Mouse (Mus musculus): ENCODE measurements at regions not wholly inside any gene's neighbourhood (a gene's known extent, or its start where the extent isn't known, plus 50 kb on each side); places are given as distances from the start of the nearest gene placed in this dataset.
"Not testable (repeated sequence)": the region's sequence is repeated elsewhere in the genome, so short reads cannot be mapped to it uniquely, and the experiment has no call there.

DNA sequence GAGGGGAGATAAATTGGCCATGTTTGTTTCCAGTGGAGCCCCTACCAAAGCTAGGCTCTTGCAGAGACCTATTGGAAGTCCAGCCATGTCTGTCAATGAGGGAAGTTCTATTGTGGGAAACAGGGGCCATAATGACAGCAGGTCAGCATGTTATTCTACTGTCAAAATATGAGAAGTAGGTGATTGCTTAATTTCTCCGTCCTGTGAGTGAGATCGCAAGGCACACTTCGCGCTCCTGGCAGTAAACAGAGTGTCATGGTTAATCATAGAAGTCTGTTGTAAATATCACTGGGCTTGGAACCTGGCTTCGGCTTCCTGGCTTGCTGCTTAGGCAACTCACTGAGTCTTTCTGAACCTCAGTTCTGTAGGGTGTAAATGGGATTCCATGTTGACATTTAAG is 72.5 kb upstream of the Ccdc122 start:
- DNase-seq (ENCODE audit: low read depth, low spot score) = no peak

GRCm38 (mm10) chr14:76958875-76959274 is 77.7 kb upstream of the Ccdc122 start:
- no peak for DNase-seq (ENCODE audit: low read depth, low spot score)

DNA sequence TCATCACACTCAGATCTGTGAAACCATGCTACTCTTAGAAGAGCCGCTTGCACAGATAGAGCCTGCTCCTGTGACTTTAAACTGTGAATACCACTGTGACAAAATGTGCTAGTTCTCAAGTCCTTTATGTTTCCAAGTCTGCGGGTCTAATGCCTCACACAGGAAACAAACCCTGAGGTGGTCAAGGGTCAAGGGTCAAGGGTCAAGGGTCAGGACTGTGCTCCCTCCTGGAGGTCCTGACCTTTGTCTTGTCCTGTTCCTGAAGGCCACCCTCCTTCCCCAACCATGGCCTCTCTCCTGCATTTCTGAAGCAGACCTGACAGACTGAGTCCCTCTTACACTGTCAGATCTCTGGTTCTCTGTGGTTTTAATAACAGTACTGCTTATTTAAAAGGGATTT is 79.4 kb upstream of the Ccdc122 start:
- no peak for DNase-seq (ENCODE audit: low read depth, low spot score)

GRCm38 (mm10) chr14:76953171-76953570 is 83.4 kb upstream of the Ccdc122 start:
- no peak for DNase-seq (ENCODE audit: low read depth, low spot score)

DNA sequence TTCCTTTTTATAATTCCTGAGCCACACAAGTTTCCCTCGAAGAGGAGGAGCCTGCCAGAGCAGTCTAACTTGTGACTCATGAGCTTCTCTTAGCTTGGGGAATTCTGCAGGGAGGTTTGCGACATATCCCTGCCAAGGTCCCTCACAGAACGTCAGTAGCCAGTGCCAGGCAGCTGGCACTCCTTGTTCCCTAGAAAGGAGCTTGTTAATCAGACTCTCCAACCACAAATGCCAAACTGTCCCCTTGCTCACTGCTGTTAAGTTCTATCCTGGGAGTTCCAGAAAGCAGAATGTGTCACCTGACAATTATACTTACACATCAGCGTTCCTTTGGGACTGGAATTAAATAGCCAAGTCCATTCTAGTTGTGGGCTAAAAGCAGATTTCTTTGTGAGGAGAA is 85.1 kb upstream of the Ccdc122 start:
- no peak for DNase-seq (ENCODE audit: low read depth, low spot score)

- DNase-seq (ENCODE audit: low read depth, low spot score) = no peak
Measured at GRCm38 (mm10) chr14:76949388-76949787, 87.2 kb upstream of the Ccdc122 start.

GRCm38 (mm10) chr14:76948948-76949347 is 87.6 kb upstream of the Ccdc122 start:
- no peak for DNase-seq (ENCODE audit: low read depth, low spot score)

DNA sequence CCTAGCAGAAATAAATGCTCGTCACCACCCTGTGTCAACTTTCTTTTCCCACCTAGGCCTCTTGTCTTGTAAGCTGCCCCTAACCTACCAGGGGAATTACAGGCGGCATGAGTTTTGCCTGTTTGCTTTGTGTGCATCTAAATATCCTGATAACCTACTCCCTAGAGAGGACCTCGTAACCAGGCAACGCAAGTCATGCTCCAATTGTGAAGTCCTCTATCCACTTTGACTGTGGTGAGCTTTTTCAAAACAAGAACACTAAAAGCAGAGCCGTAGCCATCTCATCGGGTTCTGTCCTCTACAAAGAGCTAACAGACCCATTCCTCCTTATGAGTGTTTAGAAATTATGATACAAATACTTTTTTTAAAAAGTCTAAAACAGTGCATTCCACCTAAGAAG is 88.1 kb upstream of the Ccdc122 start:
- no peak for DNase-seq (ENCODE audit: low read depth, low spot score)

DNA sequence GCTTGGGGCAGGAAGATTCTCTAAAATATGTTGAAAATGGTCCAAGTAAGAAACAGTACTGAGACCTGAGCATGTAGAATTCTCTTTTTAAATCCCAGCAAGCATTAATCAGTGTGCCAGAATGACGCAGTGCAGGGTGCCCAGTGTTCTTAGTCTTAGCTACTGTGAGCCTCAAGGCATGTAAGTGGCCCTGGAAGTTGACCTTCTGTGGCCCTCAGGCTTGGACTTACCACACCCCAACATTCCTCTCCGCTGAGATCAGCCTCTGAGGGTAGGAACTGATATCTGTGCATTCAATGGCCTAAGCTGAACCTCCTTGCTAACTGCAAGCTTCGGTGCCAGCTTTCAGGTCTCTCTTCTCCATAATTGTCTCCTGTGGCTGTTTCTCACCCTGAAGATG is 89.4 kb upstream of the Ccdc122 start:
- DNase-seq (ENCODE audit: low read depth, low spot score) = peak; percentile 26

DNA sequence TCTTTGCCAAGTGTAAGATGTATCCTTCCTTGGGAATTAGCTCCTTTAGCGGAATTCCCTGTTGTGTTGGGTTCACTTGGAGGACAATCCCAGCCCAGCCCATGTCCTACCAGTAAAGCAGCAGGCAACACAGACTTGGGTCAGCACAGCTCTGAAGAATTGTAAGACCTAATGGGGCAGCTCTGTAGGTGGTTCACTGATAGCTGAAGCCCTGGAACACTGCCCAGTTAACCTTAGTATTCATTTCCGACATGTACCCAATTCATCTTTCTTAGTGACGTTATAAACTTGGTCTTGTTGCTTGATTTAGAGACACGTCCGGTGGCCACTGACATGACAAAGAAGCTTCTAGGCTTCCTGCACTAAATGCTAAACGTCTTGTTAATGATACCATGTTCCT is 90.9 kb upstream of the Ccdc122 start:
- no peak for DNase-seq (ENCODE audit: low read depth, low spot score)

DNA sequence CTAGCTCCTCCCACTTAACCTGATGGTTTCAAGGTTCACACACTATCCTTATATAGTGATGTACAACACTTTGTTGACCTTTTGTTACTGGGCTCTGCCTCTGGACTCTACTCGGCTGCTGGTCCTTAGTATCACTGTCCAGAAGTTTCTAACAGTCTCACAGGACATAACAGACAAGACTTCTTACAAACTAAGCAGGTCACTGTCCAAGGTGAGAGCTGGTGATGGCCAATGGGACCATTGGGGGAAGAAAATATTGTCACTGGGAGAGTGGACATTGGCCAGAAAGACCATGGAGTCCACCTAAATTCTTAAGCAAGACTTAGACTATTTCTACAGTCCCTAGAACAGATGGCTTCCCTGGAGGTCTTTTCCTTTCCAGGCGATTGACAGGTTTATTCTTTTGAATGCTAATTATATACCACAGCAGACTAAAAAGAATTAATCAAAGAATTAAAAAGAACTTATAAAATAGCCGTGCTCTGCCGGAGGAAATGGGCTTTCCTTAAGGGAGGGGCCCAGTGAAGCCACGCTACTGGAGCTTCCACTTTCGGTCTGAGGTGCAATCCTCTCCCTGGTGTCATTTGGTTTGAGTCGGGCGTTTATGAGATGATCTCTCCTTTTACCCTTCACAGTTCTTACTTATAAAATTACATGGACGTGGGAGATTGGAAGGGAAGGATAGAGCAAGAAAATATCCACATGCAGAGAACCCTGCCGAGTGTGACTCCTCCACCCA is 94.9 kb upstream of the Ccdc122 start:
- no peak for DNase-seq (ENCODE audit: low read depth, low spot score)

GRCm38 (mm10) chr14:76940507-76940906 is 96.1 kb upstream of the Ccdc122 start:
- no peak for DNase-seq (ENCODE audit: low read depth, low spot score)

GRCm38 (mm10) chr14:76936671-76937070 is 99.9 kb upstream of the Ccdc122 start:
- DNase-seq (ENCODE audit: low read depth, low spot score) = no peak

GRCm38 (mm10) chr14:76936051-76936450 is 100.5 kb upstream of the Ccdc122 start:
- not testable (repeated sequence) for DNase-seq (ENCODE audit: low read depth, low spot score)

DNA sequence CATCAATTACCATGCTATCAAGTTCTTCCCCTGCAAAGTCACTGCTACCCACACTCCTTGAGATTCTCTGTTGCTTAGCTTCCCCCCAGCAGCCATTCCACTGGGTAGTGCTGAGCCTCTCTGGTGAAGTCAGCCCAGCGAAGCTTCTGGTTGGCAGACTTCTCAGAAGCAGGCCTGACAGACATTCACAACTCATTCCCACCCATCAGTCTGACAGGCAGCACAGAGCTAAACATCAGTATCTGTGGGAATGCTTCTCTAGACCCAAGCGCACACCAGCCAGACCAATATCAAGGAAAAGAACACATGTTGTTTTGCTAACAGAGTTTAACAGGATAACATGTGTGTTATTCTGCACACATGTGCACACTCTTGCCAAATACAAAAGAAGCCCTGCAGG is 101.1 kb upstream of the Ccdc122 start:
- DNase-seq (ENCODE audit: low read depth, low spot score) = no peak

GRCm38 (mm10) chr14:76932890-76933289 is 103.7 kb upstream of the Ccdc122 start:
- no peak for DNase-seq (ENCODE audit: low read depth, low spot score)

GRCm38 (mm10) chr14:76931398-76931797 is 105.2 kb upstream of the Ccdc122 start:
- DNase-seq (ENCODE audit: low read depth, low spot score) = no peak

GRCm38 (mm10) chr14:76929562-76929961 is 107.0 kb upstream of the Ccdc122 start:
- DNase-seq (ENCODE audit: low read depth, low spot score) = no peak

DNA sequence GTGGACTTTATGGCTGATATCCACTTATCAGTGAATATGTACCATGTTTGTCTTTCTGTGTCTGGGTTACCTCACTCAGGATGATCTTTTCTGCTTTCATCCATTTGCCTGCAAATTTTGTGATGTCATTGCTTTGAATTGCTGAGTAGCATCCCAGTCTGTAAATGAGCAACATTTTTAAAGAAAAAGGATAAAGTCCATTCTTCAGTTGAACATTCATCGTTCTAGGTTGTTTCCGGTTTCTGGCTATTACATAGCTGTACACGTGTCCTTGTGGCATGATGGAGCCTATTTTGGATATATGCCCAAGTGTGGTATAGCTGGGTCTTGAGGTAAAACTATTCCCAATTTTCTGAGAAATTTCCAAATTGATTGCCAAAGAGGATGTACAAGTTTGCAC is 107.9 kb upstream of the Ccdc122 start:
- no peak for DNase-seq (ENCODE audit: low read depth, low spot score)

GRCm38 (mm10) chr14:76927245-76927806 is 109.2 kb upstream of the Ccdc122 start:
- no peak for DNase-seq (ENCODE audit: low read depth, low spot score)

DNA sequence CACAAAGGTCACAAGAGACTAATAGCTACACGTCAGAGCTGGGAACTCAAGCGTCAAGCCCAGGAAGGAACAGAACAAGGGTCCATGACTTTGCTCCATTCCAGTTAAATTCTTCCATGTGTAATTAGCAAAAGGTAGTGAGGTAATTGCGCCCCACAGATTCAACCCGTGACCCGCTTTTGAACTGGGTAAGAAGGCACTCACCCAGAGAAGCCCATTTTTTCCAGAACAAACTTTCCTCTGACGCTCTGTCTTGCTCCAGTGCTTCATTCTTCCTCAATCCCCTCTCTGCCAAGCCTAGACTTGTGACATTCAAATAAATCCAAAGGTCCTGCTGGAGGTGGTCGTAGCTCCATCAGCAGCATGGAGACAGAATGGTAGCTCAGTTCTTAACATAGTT is 110.2 kb upstream of the Ccdc122 start:
- no peak for DNase-seq (ENCODE audit: low read depth, low spot score)

DNA sequence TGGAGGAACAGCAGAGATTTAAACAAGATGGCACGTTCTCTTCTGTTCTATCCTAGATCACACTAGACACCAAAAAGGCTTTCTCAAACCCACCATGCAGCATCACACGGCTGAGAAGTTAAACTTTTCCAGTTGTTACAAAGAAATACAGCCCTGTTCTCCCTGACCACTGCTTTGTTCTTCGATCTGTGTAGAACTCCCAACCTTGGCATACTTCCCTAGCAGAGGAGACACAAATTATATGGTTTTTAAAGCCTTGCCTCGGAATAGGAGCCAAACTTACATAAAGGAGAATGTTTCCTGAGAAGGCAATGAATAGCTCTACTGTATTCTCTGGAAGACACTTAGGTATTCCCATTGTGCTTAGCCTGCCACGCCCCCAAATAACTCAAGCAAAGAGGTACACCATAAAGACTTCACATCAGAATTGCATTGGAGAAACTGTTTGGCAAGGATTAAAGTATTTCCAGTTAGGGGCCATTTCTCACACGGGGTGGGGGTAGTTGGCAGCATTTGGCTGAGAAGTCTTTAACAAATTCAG is 114.1 kb upstream of the Ccdc122 start:
- DNase-seq (ENCODE audit: low read depth, low spot score) = peak; percentile 10

DNA sequence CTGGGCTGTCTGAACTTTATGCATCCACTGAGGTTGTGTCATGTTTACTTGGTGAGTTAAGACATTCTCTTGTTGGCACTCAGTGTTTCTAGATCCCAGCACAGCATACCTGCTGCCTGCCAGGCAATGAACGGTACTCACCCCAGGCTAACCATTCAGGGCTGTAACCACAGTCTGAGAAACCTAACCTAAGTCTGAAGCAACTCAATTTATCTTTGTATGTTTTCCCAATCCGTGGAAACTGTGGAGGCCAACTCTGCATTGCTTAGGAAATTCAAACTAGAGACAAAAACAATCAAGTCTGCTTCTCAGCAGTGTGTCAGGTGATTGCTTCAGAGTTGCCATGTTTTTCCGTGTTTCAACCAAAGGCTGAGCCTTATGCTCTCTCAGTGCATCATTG is 118.5 kb upstream of the Ccdc122 start:
- no peak for DNase-seq (ENCODE audit: low read depth, low spot score)
